Mouse (Mus musculus): ENCODE results near the gene Arntl.

The Arntl gene

GRCm38 (mm10) chr7:113207471-113208387 is 464 bp downstream of the Arntl start:
- in situ Hi-C loops (cut with MboI, MseI): no loop called here

GRCm38 (mm10) chr7:113208388-113208753 is 1.1 kb downstream of the Arntl start:
- in situ Hi-C loops (cut with MboI, MseI): no loop called here

- in situ Hi-C loops (cut with MboI, MseI): no loop called here
Measured at GRCm38 (mm10) chr7:113210441-113210840, 3.2 kb downstream of the Arntl start.

DNA sequence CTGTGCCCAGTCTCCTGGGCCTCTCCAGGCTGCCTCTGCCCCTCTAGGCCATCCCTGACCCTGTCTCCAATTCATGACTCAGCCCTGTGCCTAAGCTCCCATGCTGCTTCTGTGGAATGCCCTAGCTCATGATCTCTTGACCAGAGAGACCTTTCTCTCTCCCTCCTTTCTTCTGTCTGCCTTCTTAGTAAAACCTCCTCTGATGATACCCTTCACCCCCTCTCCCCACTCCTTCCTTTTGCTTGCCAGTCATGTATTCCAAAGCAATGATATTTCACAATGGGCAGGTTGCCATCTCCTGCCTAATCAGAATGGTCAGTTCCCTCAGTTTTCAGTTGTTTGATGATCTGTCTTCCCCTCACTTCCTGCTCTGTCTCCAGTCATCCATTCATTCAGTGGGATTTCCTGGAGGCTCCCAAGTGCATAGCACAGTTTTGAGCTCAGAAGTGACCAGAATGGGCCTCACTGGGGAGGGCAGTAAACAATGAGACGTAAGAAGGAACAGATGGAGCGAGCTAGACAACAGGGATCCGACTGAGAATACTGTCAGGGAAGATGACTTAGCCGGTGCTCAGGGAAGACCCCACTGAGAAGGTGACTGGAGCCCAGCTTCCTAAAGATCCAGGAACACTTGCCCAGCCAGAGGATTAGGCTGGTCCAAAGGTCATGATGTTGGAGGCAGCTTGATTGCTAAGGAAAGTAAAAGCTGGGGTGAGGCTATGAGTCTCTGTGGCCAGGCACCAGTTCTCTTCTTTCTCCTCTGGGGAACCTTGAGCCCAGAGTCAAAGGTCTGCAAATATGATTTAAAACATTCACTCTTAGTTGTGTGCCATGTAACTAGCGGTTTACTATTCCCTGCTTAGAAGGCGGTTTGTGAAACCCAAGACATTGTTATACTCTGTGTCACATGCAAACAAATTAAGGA is 7.2 kb downstream of the Arntl start:
- in situ Hi-C loops (cut with MboI, MseI): no loop called here

DNA sequence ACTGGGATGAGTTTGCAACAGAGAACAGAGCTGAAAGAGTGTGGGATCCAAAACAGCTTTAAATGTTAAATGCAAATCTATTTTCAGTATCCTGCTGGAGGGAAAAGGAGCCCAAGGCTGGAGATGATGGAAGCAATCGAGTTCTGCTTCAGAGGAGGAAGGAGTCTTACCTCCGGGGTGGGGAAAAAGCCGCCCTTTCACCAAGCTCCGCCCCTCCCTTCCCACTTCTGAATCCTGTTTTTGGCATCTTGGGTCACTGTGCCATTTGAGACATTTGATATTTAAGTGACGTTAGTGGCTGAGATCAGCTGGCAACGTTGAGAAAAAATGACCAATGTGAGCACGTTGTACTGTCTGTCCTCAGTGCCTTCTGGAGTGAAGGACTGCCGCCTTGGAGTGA is 8.9 kb downstream of the Arntl start:
- in situ Hi-C loops (cut with MboI, MseI): no loop called here

DNA sequence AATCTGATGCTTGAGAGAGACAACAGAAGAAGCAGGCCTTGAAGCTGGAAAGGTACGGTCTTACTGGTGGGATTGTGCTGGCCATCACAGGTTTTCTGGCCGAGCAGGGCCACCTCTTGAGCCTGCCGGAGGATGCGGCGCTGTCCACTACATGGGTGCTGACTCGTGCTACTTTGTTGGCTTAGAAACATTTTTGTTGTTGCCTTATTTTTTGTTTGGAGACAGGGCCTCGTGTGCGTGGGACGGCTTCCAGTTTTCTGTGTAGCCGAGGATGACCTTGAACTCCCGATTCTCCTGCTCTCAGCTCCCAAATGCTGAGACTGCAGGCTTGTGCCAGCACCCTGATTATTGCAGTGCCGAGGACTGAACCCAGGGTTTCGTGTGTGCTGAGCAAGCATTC is 12.2 kb downstream of the Arntl start:
- in situ Hi-C loops (cut with MboI, MseI): no loop called here

GRCm38 (mm10) chr7:113219864-113220263 is 12.6 kb downstream of the Arntl start:
- in situ Hi-C loops (cut with MboI, MseI): no loop called here

DNA sequence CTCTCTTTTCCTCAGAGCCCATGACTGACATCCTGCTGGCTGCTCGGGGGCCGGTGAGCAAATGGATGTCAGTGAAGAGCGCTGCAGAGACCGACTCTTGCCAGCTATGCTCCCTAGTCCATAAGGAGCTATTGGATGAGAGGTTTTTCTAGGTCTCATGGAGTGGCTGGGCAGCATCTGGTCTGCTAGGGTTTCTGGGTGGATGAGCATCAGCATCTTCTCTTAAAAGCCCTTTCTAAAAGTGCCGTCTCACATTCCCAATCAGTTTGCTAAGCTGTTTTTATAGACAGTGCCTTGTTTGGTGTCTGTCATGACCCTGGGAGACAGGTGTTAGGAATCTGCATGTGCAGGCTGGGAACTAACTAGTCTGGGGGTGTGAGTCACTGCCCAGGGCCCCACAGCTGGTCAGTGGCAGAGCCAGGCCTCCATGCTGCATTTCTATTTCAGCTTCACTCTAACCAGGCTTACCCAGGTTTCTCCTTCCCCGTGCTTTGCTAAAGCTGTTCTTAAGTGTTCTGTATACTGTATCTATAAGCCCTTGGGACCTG is 13.5 kb downstream of the Arntl start:
- in situ Hi-C loops (cut with MboI, MseI): no loop called here

- in situ Hi-C loops (cut with MboI, MseI): no loop called here
Measured at GRCm38 (mm10) chr7:113222821-113223220, 15.6 kb downstream of the Arntl start.

GRCm38 (mm10) chr7:113224620-113225019 is 17.4 kb downstream of the Arntl start:
- in situ Hi-C loops (cut with MboI, MseI): no loop called here

GRCm38 (mm10) chr7:113228498-113228897 is 21.2 kb downstream of the Arntl start:
- in situ Hi-C loops (cut with MboI, MseI): no loop called here

- in situ Hi-C loops (cut with MboI, MseI): no loop called here
Measured at GRCm38 (mm10) chr7:113236135-113236534, 28.9 kb downstream of the Arntl start.

DNA sequence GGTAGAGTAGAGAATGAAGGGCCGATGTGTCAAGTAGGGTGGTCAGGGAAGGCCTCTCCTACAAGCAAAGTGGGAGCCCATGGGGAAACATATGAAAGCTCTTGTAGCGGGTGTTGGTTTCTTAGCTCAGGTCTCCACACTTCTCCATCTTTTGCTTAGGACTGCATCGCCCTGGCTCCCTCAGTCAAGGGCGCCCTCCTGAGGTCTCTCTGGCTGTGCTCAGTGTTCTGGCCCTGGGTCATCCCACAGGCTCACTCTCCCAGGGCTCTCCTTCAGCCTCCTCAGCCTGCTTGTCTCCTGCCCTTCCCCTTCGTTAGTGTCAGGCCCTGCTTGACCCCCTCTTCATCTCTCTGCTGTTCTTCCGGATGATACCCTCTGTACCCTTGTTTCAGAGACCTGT is 31.1 kb downstream of the Arntl start:
- in situ Hi-C loops (cut with MboI, MseI): no loop called here

DNA sequence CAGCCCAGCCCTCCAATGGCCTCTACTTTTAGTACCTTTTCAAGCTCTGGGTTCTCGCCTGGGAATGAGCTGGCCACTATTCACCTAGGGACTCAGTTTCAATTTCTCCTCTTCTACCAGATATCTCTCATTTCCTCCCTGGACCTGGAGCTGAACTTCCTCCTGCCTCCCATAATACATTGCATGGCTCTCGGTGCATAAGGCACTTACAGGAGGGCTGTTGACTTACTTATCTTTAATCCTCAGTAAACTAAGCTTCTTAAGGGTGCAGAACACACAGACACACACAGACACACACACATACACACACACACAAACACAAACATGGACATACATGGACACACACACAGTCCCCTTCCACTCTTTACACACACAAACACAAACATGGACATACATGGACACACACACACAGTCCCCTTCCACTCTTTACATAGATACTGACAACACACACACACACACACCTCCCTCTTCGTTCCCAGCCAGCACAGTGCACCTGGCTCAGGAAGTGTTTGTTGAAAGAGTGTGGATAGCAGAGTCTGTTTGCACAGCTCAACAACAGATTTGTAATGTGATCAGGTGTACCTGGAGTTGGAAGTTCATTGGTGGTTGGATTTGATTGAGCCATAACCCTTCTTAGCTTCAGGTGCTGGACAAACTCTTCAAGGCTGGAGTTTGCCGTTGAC is 32.3 kb downstream of the Arntl start:
- in situ Hi-C loops (cut with MboI, MseI): no loop called here

DNA sequence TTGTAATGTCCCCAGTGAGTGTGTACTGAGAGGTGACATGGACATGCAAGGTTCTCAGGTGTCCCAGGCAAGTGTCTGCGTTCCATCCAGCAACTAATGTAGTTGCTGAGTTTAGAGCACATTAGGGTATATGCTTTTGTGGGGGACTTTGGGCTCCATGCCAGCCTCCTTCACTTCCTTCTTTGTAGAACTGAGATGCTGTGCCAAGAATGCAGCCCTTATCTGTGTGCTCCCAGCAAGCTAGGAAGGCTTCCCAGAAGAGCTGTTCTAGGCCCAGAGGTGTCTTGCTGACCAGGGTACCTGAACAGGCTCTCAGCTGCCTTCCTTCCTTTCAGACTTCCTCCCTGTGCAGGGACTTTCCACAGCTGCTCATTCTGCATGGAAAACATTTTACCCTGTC is 33.2 kb downstream of the Arntl start:
- in situ Hi-C loops (cut with MboI, MseI): no loop called here

DNA sequence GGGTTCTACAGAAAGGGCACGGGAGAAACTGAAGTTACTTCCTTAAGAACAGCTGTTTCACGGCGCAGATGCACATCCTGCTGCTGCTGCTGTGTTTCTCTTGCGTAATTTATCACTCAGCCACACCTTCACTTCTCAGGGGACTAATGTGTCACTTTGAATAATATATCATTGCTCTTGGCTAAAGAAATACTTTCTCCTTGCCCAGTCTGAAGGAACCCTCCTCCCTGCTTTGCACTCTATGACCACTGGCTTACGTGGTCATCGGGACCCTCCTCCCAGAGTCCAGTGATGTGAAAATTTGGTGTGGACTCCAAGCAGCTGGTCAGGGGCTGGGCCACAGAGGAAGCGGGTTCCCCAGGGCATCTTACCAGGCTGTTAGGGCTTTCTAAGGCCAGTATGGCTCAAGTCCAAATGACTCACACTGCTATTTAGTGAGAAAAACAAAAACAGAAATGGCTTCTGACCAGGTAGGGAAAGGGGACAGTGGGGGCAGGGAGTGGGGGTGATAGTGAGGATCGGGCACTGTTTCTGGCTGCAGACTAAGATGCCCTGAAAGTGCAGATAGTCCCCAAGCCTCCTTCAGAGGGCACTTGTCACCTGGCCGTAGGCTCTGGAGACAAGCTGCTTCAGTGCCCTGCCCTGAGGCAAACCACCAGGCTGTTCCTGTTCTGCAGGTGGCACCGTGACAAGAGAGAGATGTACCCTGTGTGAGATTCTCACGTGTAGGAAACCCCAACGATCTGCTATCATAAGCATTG is 34.8 kb downstream of the Arntl start:
- in situ Hi-C loops (cut with MboI, MseI): no loop called here

- in situ Hi-C loops (cut with MboI, MseI): no loop called here
Measured at GRCm38 (mm10) chr7:113242688-113243087, 35.4 kb downstream of the Arntl start.

DNA sequence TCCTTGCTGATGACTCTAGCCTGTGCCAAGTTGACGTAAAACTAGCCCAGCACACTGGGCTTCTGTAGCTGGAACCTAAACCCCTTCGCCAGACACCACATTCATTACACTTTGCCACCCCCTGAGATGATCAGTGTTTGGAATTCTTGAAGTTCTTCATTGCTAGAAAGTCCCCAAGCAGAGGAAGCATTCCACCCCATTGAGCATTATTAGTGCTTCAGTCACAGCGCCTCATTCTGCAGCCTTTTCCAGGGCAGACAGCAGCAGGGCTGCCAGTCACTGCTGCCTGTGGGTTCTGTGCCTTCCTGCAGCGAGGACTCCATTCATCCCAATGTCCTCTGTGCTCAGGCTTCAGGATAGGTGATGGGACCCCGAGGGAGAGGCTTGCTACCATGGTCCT is 37.9 kb downstream of the Arntl start:
- in situ Hi-C loops (cut with MboI, MseI): no loop called here

DNA sequence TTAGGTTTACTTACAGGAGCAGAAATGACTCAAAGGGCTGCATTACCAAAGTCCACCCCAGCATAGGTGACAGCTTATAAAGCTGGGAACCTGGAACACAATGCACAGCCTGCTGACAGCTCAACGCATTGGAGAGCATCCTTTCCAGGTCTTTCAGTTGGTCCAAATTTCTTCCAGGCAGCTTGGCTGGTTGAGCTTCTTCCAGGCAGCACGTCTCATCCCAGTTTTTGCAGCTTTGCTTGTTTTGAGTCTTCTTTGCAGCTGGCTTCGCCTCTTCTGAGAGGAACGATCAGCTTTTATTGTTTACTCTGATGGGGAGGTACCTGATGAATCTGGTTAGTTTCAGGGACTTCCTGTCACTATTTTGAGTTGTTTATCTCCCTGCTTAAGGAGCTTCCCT is 39.2 kb downstream of the Arntl start:
- in situ Hi-C loops (cut with MboI, MseI): no loop called here

DNA sequence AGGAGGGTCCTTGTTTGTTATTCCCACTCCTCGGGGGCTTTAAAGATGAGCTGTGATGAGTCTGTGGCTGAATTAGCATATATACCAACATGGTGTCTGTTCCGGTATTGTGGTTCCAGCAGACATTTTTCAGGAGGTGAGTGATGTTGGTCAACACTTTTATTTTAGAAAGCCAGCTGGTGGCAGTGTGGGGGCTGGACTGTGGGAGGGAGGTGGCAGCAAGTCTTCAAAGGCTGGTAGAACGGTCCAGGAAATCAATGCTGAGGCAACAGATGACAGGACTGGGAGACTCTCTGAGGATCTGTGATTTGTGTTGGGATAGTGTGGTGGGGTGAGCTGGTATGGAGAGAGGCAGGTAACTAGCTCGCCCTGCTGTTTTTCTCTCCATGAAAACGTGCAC is 39.9 kb downstream of the Arntl start:
- in situ Hi-C loops (cut with MboI, MseI): no loop called here
